16 mouse cellular contexts compared by ENCODE assay signal in the genomic region with DNA sequence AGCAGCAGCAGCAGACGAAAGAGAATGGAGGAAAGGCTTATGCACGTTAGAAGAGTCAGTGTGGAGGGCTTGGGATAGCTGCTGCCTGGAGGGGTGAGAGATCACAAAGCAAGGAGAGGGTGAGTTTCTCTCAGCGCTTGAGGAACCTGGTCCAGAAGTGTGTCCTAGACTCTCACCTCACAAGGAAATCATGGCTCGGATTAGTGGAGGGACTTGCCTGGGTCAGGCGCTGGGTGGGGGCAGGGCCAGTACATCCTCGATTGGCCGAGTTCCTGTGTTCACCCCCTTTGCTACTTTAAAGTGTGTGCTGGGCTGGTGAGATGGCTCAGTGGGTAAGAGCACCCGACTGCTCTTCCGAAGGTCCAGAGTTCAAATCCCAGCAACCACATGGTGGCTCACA. TPM values are rescaled to one million over a fixed set of nuclear protein-coding genes. Genes with fewer than 3 reads are reported as not detected.
DNase-seq lines count a peak whose midpoint lies in the region; ATAC-seq and TF ChIP-seq lines count a peak whose summit lies in the region.
"Had no signal": no experiment of that assay in that cellular context is flagged by ENCODE, and none has a peak within 500 bp of the region (broad histone marks: within the 10 kb centered on the region; RNA-seq: fewer than 3 reads in every experiment).

No protein-coding gene starts in this region.

- DNase-seq in midbrain, postnatal 0 days (ENCODE audit: low spot score): no peak
- no peak for DNase-seq in adrenal gland, adult (ENCODE audit: inconsistent age in 2 of 2, low spot score in 1 of 2)
- no peak for DNase-seq in right cerebral cortex, adult 18-20 months
- no peak for DNase-seq in left cerebral cortex, adult 18-20 months (ENCODE audit: low spot score in 2 of 2)
- DNase-seq: B cell, adult 2 months; cerebellum, adult 11 months; liver; lung, postnatal 10 days; right cerebral cortex, postnatal 14 days had no signal

- no peak overlapping the region for H3K4me2 ChIP-seq in intestine, embryonic 15.5 days (replicated peaks)
- no peak overlapping the region for H3K4me2 ChIP-seq in intestine, embryonic 16.5 days (ENCODE audit: low read depth, low read length)
- no peak overlapping the region for H3K4me2 ChIP-seq in embryonic facial prominence, embryonic 15.5 days (replicated peaks)
- peak overlapping the region; percentile 33 for H3K4me2 ChIP-seq in hindbrain, embryonic 13.5 days
- peak overlapping the region; percentile 37 for H3K4me2 ChIP-seq in midbrain, postnatal 0 days (ENCODE audit: low read depth, low read length, poor library complexity, severe bottlenecking)
- H3K4me2 ChIP-seq: heart, embryonic 13.5 days had no signal

- TF ChIP-seq CTCF in midbrain, postnatal 0 days (IDR thresholded peaks at IDR 0.05): no peak

- WGBS in intestine, embryonic 15.5 days: 52% methylated on average over 9 of the region's 9 CpGs
- WGBS in intestine, embryonic 16.5 days: 50% methylated on average over 9 of the region's 9 CpGs
- 51% methylated on average over 9 of the region's 9 CpGs for WGBS in embryonic facial prominence, embryonic 15.5 days
- 48% methylated on average over 9 of the region's 9 CpGs for WGBS in hindbrain, embryonic 13.5 days
- 38% methylated on average over 9 of the region's 9 CpGs for WGBS in midbrain, postnatal 0 days

- no peak overlapping the region for H3K9ac ChIP-seq in intestine, embryonic 15.5 days
- H3K9ac ChIP-seq in intestine, embryonic 16.5 days (ENCODE audit: low read depth, low read length): no peak overlapping the region
- H3K9ac ChIP-seq in embryonic facial prominence, embryonic 15.5 days: no peak overlapping the region
- no peak overlapping the region; the same call in 1 of the 2 replicates for H3K9ac ChIP-seq in hindbrain, embryonic 13.5 days
- H3K9ac ChIP-seq in midbrain, postnatal 0 days (replicated peaks; ENCODE audit: low read length, poor library complexity, severe bottlenecking): 0 out of 2 replicates have a peak overlapping the region, but pooled peaks have one; percentile 36
- H3K9ac ChIP-seq: heart, embryonic 13.5 days had no signal

- H3K4me3 ChIP-seq in intestine, embryonic 15.5 days (replicated peaks): no peak overlapping the region
- no peak overlapping the region for H3K4me3 ChIP-seq in intestine, embryonic 16.5 days (ENCODE audit: low read length)
- H3K4me3 ChIP-seq in embryonic facial prominence, embryonic 15.5 days (replicated peaks): no peak overlapping the region
- no peak overlapping the region for H3K4me3 ChIP-seq in hindbrain, embryonic 13.5 days
- no peak overlapping the region for H3K4me3 ChIP-seq in midbrain, postnatal 0 days (ENCODE audit: low read depth, low read length)
- H3K4me3 ChIP-seq: heart, embryonic 13.5 days had no signal

- no peaks in the 10 kb centered on the region for H3K36me3 ChIP-seq in intestine, embryonic 15.5 days
- no peaks in the 10 kb centered on the region for H3K36me3 ChIP-seq in intestine, embryonic 16.5 days (ENCODE audit: control insufficient read depth, insufficient read depth, low read length)
- no peaks in the 10 kb centered on the region for H3K36me3 ChIP-seq in embryonic facial prominence, embryonic 15.5 days
- H3K36me3 ChIP-seq in hindbrain, embryonic 13.5 days: no peaks in the 10 kb centered on the region
- H3K36me3 ChIP-seq in midbrain, postnatal 0 days (ENCODE audit: insufficient read depth, low read length): no peaks in the 10 kb centered on the region
- H3K36me3 ChIP-seq: heart, embryonic 13.5 days had no signal

- H3K27ac ChIP-seq in intestine, embryonic 15.5 days: peak overlapping the region; percentile 32; the same call in 1 of the 2 replicates
- no peak overlapping the region for H3K27ac ChIP-seq in intestine, embryonic 16.5 days (ENCODE audit: low read length)
- peak overlapping the region; percentile 48; the same call in 1 of the 2 replicates for H3K27ac ChIP-seq in embryonic facial prominence, embryonic 15.5 days (replicated peaks)
- peak overlapping the region; percentile 73 for H3K27ac ChIP-seq in hindbrain, embryonic 13.5 days
- peak overlapping the region; percentile 82 for H3K27ac ChIP-seq in midbrain, postnatal 0 days (ENCODE audit: low read depth, low read length)
- H3K27ac ChIP-seq: heart, embryonic 13.5 days had no signal

- H3K4me1 ChIP-seq in intestine, embryonic 15.5 days (replicated peaks): peaks cover 9% of the 10 kb centered on the region; the same call in 1 of the 2 replicates
- peaks cover 14% of the 10 kb centered on the region for H3K4me1 ChIP-seq in intestine, embryonic 16.5 days (ENCODE audit: control insufficient read depth, insufficient read depth, low read length)
- H3K4me1 ChIP-seq in embryonic facial prominence, embryonic 15.5 days: peaks cover 44% of the 10 kb centered on the region
- H3K4me1 ChIP-seq in hindbrain, embryonic 13.5 days (replicated peaks): peaks cover 36% of the 10 kb centered on the region
- H3K4me1 ChIP-seq in midbrain, postnatal 0 days (ENCODE audit: insufficient read depth, low read length): peaks cover 11% of the 10 kb centered on the region; the same call in 1 of the 2 replicates

- no peaks in the 10 kb centered on the region for H3K27me3 ChIP-seq in intestine, embryonic 15.5 days (replicated peaks)
- no peaks in the 10 kb centered on the region for H3K27me3 ChIP-seq in intestine, embryonic 16.5 days (replicated peaks; ENCODE audit: control insufficient read depth, insufficient read depth, low read length)
- H3K27me3 ChIP-seq in embryonic facial prominence, embryonic 15.5 days: no peaks in the 10 kb centered on the region
- 0 out of 2 replicates have a peak, but pooled peaks cover 5% of the 10 kb centered on the region for H3K27me3 ChIP-seq in hindbrain, embryonic 13.5 days
- no peaks in the 10 kb centered on the region for H3K27me3 ChIP-seq in midbrain, postnatal 0 days (ENCODE audit: insufficient read depth, low read length)
- H3K27me3 ChIP-seq: heart, embryonic 13.5 days had no signal

- no peaks in the 10 kb centered on the region for H3K9me3 ChIP-seq in intestine, embryonic 15.5 days
- no peaks in the 10 kb centered on the region for H3K9me3 ChIP-seq in intestine, embryonic 16.5 days (ENCODE audit: control insufficient read depth, low read length)
- H3K9me3 ChIP-seq in embryonic facial prominence, embryonic 15.5 days (replicated peaks): no peaks in the 10 kb centered on the region
- no peaks in the 10 kb centered on the region for H3K9me3 ChIP-seq in hindbrain, embryonic 13.5 days
- no peaks in the 10 kb centered on the region for H3K9me3 ChIP-seq in midbrain, postnatal 0 days (ENCODE audit: low read length)

- no peak for ATAC-seq in intestine, embryonic 15.5 days
- no peak for ATAC-seq in intestine, embryonic 16.5 days
- ATAC-seq in embryonic facial prominence, embryonic 15.5 days (ENCODE audit: insufficient number of reproducible peaks, low FRiP score, low TSS enrichment, low read depth): no peak
- no peak for ATAC-seq in hindbrain, embryonic 13.5 days (ENCODE audit: low FRiP score)
- no peak for ATAC-seq in midbrain, postnatal 0 days (ENCODE audit: low FRiP score)
- ATAC-seq: intestine, postnatal 0 days had no signal

RNA-seq across cellular contexts. Expression of a gene that starts 18.6 kb away (rescaled TPM):
- polyA plus RNA-seq in intestine, embryonic 15.5 days (2015; fragmentation: Nextera tagmentation; extraction: Ambion mirVana): 0.98 and 1.3 TPM in 2 replicates
- polyA plus RNA-seq in intestine, embryonic 16.5 days (2015; fragmentation: Nextera tagmentation; extraction: Ambion mirVana): 0.78 and 0.93 TPM in 2 replicates
- 6.5 and 6.9 TPM in 2 replicates for polyA plus RNA-seq in embryonic facial prominence, embryonic 15.5 days (2015; fragmentation: Nextera tagmentation; extraction: Ambion mirVana)
- polyA plus RNA-seq in hindbrain, embryonic 13.5 days (2015; fragmentation: Nextera tagmentation; extraction: Ambion mirVana): 0.53 and 0.87 TPM in 2 replicates
- total RNA-seq in midbrain, postnatal 0 days (2014; rRNA removed): 29.2 and 33.0 TPM in 2 replicates
- 28.0 and 29.1 TPM in 2 replicates for polyA plus RNA-seq in midbrain, postnatal 0 days (2015; fragmentation: Nextera tagmentation; extraction: Ambion mirVana)
- total RNA-seq in left cerebral cortex, adult 18-20 months (2021): 10 to 100 TPM; 58.0 to 61.3 TPM

RNA-seq across cellular contexts. Expression of a gene that starts 22.3 kb away (rescaled TPM):
- polyA plus RNA-seq in intestine, embryonic 15.5 days (2015; fragmentation: Nextera tagmentation; extraction: Ambion mirVana): 12.1 and 12.3 TPM in 2 replicates
- polyA plus RNA-seq in intestine, embryonic 16.5 days (2015; fragmentation: Nextera tagmentation; extraction: Ambion mirVana): 9.3 and 9.6 TPM in 2 replicates
- polyA plus RNA-seq in embryonic facial prominence, embryonic 15.5 days (2015; fragmentation: Nextera tagmentation; extraction: Ambion mirVana): 47.8 and 50.7 TPM in 2 replicates
- polyA plus RNA-seq in hindbrain, embryonic 13.5 days (2015; fragmentation: Nextera tagmentation; extraction: Ambion mirVana): 1.5 and 2.2 TPM in 2 replicates
- 0.80 and 2.8 TPM in 2 replicates for total RNA-seq in midbrain, postnatal 0 days (2014; rRNA removed)
- 1.1 and 2.2 TPM in 2 replicates for polyA plus RNA-seq in midbrain, postnatal 0 days (2015; fragmentation: Nextera tagmentation; extraction: Ambion mirVana)
- total RNA-seq in left cerebral cortex, adult 18-20 months (2021): under 1 TPM in 1 of 2 experiments, not detected in 1; 0.51 TPM

RNA-seq across cellular contexts. Expression of a gene that starts 33.7 kb away (rescaled TPM):
- polyA plus RNA-seq in intestine, embryonic 15.5 days (2015; fragmentation: Nextera tagmentation; extraction: Ambion mirVana): 1,399 and 1,578 TPM in 2 replicates
- polyA plus RNA-seq in intestine, embryonic 16.5 days (2015; fragmentation: Nextera tagmentation; extraction: Ambion mirVana): 1,403 and 1,521 TPM in 2 replicates
- polyA plus RNA-seq in embryonic facial prominence, embryonic 15.5 days (2015; fragmentation: Nextera tagmentation; extraction: Ambion mirVana): 1,311 and 1,540 TPM in 2 replicates
- 766 and 789 TPM in 2 replicates for polyA plus RNA-seq in hindbrain, embryonic 13.5 days (2015; fragmentation: Nextera tagmentation; extraction: Ambion mirVana)
- total RNA-seq in midbrain, postnatal 0 days (2014; rRNA removed): 2,117 and 2,785 TPM in 2 replicates
- polyA plus RNA-seq in midbrain, postnatal 0 days (2015; fragmentation: Nextera tagmentation; extraction: Ambion mirVana): 801 and 821 TPM in 2 replicates
- 100 to 1,000 TPM; 438 to 447 TPM for total RNA-seq in left cerebral cortex, adult 18-20 months (2021)

RNA-seq across cellular contexts. Expression of a gene that starts 50.2 kb away (rescaled TPM):
- 3.9 and 5.4 TPM in 2 replicates for polyA plus RNA-seq in intestine, embryonic 15.5 days (2015; fragmentation: Nextera tagmentation; extraction: Ambion mirVana)
- polyA plus RNA-seq in intestine, embryonic 16.5 days (2015; fragmentation: Nextera tagmentation; extraction: Ambion mirVana): 7.5 and 12.6 TPM in 2 replicates
- 14.3 and 18.6 TPM in 2 replicates for polyA plus RNA-seq in embryonic facial prominence, embryonic 15.5 days (2015; fragmentation: Nextera tagmentation; extraction: Ambion mirVana)
- polyA plus RNA-seq in hindbrain, embryonic 13.5 days (2015; fragmentation: Nextera tagmentation; extraction: Ambion mirVana): 0.35 TPM in 1 of 2 replicates, not detected in the other
- 0.38 and 0.60 TPM in 2 replicates for total RNA-seq in midbrain, postnatal 0 days (2014; rRNA removed)
- polyA plus RNA-seq in midbrain, postnatal 0 days (2015; fragmentation: Nextera tagmentation; extraction: Ambion mirVana): 0.11 and 0.33 TPM in 2 replicates
- not detected for total RNA-seq in left cerebral cortex, adult 18-20 months (2021)
- total RNA-seq: MEL had no signal

Comparison
In these comparisons a context has a peak if more than half of its experiments do, and no peak if none do; other contexts are left out.
1. H3K4me2 ChIP-seq: peak in hindbrain, embryonic 13.5 days (single experiment) and midbrain, postnatal 0 days (single experiment); none in intestine, embryonic 15.5 days (single experiment), intestine, embryonic 16.5 days (single experiment) and embryonic facial prominence, embryonic 15.5 days (single experiment).